Mouse (Mus musculus): ENCODE results near the gene Pcdh9.

The Pcdh9 gene

GRCm38 (mm10) chr14:93890519-93891370 lies at the start of gene Pcdh9:
TSS of gene Pcdh9 (minus strand) at chr14:93890679.
- DNase-seq: peak; percentile 98

GRCm38 (mm10) chr14:93906928-93907327 lies 16.4 kb upstream of the Pcdh9 start:
- DNase-seq: no peak

- DNase-seq: no peak
Measured at GRCm38 (mm10) chr14:93898533-93898932, 8.1 kb upstream of the Pcdh9 start.

- no peak for DNase-seq
Measured at GRCm38 (mm10) chr14:93895131-93895530, 4.7 kb upstream of the Pcdh9 start.

GRCm38 (mm10) chr14:93891371-93891746 lies 880 bp upstream of the Pcdh9 start:
- DNase-seq: peak; percentile 16

GRCm38 (mm10) chr14:93889839-93890518 lies 500 bp downstream of the Pcdh9 start:
- DNase-seq: no peak

- no peak for DNase-seq
Measured at GRCm38 (mm10) chr14:93889231-93889630, 1.2 kb downstream of the Pcdh9 start.

GRCm38 (mm10) chr14:93888346-93888745 lies 2.1 kb downstream of the Pcdh9 start:
- DNase-seq: no peak

GRCm38 (mm10) chr14:93887066-93887465 lies 3.4 kb downstream of the Pcdh9 start:
- no peak for DNase-seq

GRCm38 (mm10) chr14:93885551-93886084 lies 4.9 kb downstream of the Pcdh9 start:
- no peak for DNase-seq

GRCm38 (mm10) chr14:93884467-93884866 lies 6.0 kb downstream of the Pcdh9 start:
- DNase-seq: peak; percentile 83

GRCm38 (mm10) chr14:93880071-93880470 lies 10.4 kb downstream of the Pcdh9 start:
- no peak for DNase-seq

GRCm38 (mm10) chr14:93875968-93876367 lies 14.5 kb downstream of the Pcdh9 start:
- no peak for DNase-seq

- no peak for DNase-seq
Measured at GRCm38 (mm10) chr14:93868211-93868610, 22.3 kb downstream of the Pcdh9 start.

GRCm38 (mm10) chr14:93858069-93858468 lies 32.4 kb downstream of the Pcdh9 start:
- DNase-seq: no peak

- no peak for DNase-seq
Measured at GRCm38 (mm10) chr14:93846091-93846677, 44.3 kb downstream of the Pcdh9 start.

- no peak for DNase-seq
Measured at GRCm38 (mm10) chr14:93842686-93843288, 47.7 kb downstream of the Pcdh9 start.

- no peak for DNase-seq
Measured at GRCm38 (mm10) chr14:93832511-93832910, 58.0 kb downstream of the Pcdh9 start.

GRCm38 (mm10) chr14:93827159-93827558 lies 63.3 kb downstream of the Pcdh9 start:
- DNase-seq: no peak

- DNase-seq: no peak
Measured at GRCm38 (mm10) chr14:93826042-93826462, 64.4 kb downstream of the Pcdh9 start.

- DNase-seq: no peak
Measured at GRCm38 (mm10) chr14:93818845-93819244, 71.6 kb downstream of the Pcdh9 start.

- DNase-seq: no peak
Measured at GRCm38 (mm10) chr14:93817591-93817990, 72.9 kb downstream of the Pcdh9 start.

GRCm38 (mm10) chr14:93794530-93794929 lies 95.9 kb downstream of the Pcdh9 start:
- DNase-seq: no peak

All from right cerebral cortex, postnatal 14 days (tissue).